Mouse (Mus musculus): ENCODE data around the gene Cd164l2. TPM values are rescaled to one million over a fixed set of nuclear protein-coding genes. Genes with fewer than 3 reads are reported as not detected.

Gene Cd164l2
- polyA plus RNA-seq (2014; fragmentation: Illumina TruSeq; extraction: RNeasy Lipid Tissue Mini Kit (QIAGEN cat#74804); ENCODE audit: low read depth, low replicate concordance), result not detected

DNA sequence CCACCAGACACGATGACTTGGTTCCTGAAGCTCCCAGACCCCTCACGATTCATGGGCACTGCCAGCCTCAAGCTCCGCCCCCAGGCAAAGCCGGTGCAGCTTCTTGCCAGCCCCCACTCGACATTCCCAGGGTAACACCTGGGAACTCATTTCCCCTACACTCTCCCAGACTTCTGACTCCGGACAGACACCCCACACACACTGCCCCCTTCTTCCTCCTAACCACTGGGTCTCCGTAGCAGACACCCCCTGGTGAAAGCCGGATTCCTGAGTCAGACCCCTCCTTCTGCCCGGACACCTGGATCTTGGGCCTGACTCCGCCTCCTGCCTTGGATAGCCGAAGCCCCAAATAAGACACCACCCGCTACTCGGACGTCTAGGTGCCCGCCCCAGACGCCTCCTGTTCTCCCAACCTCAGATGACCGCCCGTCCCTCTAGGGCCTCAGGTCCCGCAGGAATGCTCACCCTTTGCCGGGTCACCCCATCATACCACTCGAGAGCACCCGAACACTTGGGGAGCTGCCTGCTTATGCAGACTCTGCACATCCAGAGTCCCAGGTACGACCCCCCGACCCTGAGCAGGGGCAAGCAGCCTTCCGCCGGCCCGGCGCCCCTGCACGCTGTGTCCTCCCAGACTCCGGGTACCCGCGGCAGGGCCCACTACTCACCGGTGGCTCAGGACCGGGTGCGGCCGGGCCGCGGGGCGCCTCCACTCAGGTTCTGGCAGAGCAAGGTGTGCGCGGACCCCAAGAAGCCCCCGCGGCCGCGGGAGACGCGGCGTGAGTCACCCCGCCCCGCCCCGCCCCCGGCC is at the start of gene Cd164l2, which contains the start of gene Gpr3:
TSS of gene Cd164l2 (plus strand) at position 381 of the 811 bp plus-strand sequence.
TSS of gene Gpr3 (minus strand) at position 786 of the 811 bp plus-strand sequence.

DNA sequence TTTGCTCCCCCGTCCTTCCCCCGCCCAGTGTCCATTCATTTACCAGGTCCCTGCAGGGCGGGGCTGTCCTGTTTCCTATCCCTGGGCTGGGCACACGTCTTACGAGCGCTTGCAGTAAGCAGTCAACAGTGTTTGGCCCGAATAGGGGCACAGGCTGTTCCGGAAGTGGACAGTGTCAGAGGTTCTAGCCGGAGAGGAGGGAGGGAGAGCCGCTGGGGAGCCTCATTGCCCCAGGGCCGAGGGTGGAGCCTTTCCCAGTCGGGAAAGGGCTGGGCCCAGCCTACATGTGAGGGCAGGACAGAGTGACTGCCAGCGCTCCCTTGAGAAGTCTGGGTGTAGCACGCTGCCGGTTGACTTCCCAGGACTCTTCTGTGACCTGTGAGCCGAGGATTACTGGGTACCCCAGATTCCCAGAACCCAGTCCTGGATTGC is 28.6 kb downstream of the Cd164l2 start, which contains the start of gene Map3k6:
TSS of gene Map3k6 (plus strand) at position 329 of the 432 bp plus-strand sequence.

DNA sequence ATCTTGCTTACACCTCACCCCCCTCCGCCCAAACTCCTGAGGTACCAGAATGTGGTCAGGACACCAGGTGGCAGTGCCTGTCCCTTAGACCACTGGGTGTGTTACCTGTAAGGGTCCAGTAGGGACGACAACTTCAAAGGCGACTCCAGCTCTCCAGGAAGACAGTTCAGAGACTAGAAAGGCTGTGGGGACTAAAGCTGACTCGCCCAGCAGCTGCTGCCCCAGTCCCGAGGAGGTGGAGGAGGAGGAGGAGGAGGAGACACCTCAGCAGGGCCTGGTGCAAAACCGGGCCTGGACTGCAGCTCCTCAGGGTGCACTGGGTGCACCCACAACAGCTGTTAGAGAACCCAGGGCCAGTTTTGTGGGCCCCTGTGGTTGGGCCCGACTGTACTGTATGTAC is 51.0 kb downstream of the Cd164l2 start, which contains the start of gene Sytl1:
TSS of gene Sytl1 (minus strand) at position 232 of the 400 bp plus-strand sequence.

Other genes starting within 250 kb of the Cd164l2 start
- gene Fgr, start 238.0 kb upstream of the Cd164l2 start, polyA plus RNA-seq (2014; fragmentation: Illumina TruSeq; extraction: RNeasy Lipid Tissue Mini Kit (QIAGEN cat#74804); ENCODE audit: low read depth, low replicate concordance), result 0.36 TPM
- gene Ahdc1, start 200.9 kb upstream of the Cd164l2 start, polyA plus RNA-seq (2014; fragmentation: Illumina TruSeq; extraction: RNeasy Lipid Tissue Mini Kit (QIAGEN cat#74804); ENCODE audit: low read depth, low replicate concordance), result 1.5 TPM
- 43.9 TPM for gene Wasf2, start 81.6 kb upstream of the Cd164l2 start, polyA plus RNA-seq (2014; fragmentation: Illumina TruSeq; extraction: RNeasy Lipid Tissue Mini Kit (QIAGEN cat#74804); ENCODE audit: low read depth, low replicate concordance)
- gene Gpr3, start 405 bp downstream of the Cd164l2 start, polyA plus RNA-seq (2014; fragmentation: Illumina TruSeq; extraction: RNeasy Lipid Tissue Mini Kit (QIAGEN cat#74804); ENCODE audit: low read depth, low replicate concordance), result not detected
- not detected for gene Map3k6, start 28.7 kb downstream of the Cd164l2 start, polyA plus RNA-seq (2014; fragmentation: Illumina TruSeq; extraction: RNeasy Lipid Tissue Mini Kit (QIAGEN cat#74804); ENCODE audit: low read depth, low replicate concordance)
- not detected for gene Sytl1, start 51.0 kb downstream of the Cd164l2 start, polyA plus RNA-seq (2014; fragmentation: Illumina TruSeq; extraction: RNeasy Lipid Tissue Mini Kit (QIAGEN cat#74804); ENCODE audit: low read depth, low replicate concordance)
- 1.4 TPM for gene Tmem222, start 65.7 kb downstream of the Cd164l2 start, polyA plus RNA-seq (2014; fragmentation: Illumina TruSeq; extraction: RNeasy Lipid Tissue Mini Kit (QIAGEN cat#74804); ENCODE audit: low read depth, low replicate concordance)
- gene Wdtc1, start 141.3 kb downstream of the Cd164l2 start, polyA plus RNA-seq (2014; fragmentation: Illumina TruSeq; extraction: RNeasy Lipid Tissue Mini Kit (QIAGEN cat#74804); ENCODE audit: low read depth, low replicate concordance), result 5.0 TPM
- gene Slc9a1, start 157.6 kb downstream of the Cd164l2 start, polyA plus RNA-seq (2014; fragmentation: Illumina TruSeq; extraction: RNeasy Lipid Tissue Mini Kit (QIAGEN cat#74804); ENCODE audit: low read depth, low replicate concordance), result 1.2 TPM

All from kidney, adult 10 weeks (tissue).